Mouse (Mus musculus) frontal cortex, adult (tissue): Measurements from ENCODE around the gene Nemp1.

Experiments used
- ATAC-seq: cut with Nextera tagmentation; 2 replicates; pipeline ENCODE4 v1.9.2; 2017; ENCODE audit warnings: mild to moderate bottlenecking, moderate library complexity, mixed read lengths; ENCODE audit not compliant: low TSS enrichment

The Nemp1 gene

GRCm38 (mm10) chr10:127721671-127722418 is 55.1 kb downstream of the Nemp1 start:
- ATAC-seq: peak; percentile 84

DNA sequence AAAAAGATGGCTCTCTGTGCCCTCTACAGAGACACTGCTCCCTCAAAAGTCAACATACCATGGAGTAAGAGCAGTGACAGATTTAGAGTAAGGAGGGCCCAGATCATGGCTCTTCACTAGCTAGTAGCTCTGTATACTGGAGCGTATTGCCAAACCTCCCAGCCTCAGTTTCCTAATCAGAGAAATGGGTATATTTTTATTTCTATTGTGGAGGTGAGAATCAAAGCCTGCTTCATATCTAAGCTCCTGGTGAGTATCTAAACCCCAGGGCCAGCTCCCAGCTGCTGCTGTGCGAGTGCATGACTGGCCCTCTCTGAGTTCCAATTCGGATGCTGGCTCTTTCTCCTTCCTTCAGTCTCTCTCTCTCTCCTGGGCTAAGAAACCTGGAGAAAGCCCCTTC is 57.5 kb downstream of the Nemp1 start, which contains the start of gene Tac2:
Tac2 (plus strand) TSS at position 301 of the 400 bp plus-strand sequence.
- ATAC-seq: no peak

GRCm38 (mm10) chr10:127725136-127725535 is 58.4 kb downstream of the Nemp1 start:
- no peak for ATAC-seq

GRCm38 (mm10) chr10:127728437-127728836 is 61.7 kb downstream of the Nemp1 start:
- 0 out of 2 replicates have a peak, but pooled peaks have one; percentile 16 for ATAC-seq

DNA sequence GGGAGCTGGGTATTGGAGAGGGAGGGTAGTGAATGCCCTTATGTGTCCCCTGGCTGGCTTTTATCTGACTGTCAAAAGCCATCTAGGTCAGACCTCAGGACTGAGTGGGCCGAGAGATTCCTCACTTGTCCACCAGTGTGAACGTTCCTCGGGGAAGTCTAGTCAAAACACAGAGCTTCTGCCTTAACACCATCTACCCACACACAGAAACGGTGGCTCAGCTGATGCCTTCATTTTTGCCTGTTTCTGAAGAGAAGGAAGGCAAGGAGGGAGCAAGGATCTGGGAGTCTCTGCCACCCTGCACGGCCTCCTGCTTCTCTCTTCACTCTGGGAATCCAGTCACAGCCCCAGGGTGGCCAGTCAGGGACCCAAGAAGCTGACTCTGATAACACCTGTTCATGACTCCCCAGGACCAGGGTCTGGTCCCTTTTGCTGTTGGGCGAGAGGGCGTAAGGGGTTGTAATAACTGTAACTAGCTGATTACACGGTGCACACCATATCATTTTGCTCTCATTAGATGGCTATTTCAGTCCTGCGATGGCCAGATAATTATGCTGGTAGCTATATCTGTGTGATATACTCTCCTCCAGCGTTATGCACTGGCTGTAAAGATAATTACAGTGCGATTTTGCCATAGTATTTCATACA is 63.7 kb downstream of the Nemp1 start:
- ATAC-seq: peak; percentile 79

GRCm38 (mm10) chr10:127730933-127731310 is 64.2 kb downstream of the Nemp1 start:
- ATAC-seq: no peak

GRCm38 (mm10) chr10:127731397-127731796 is 64.7 kb downstream of the Nemp1 start:
- ATAC-seq: no peak

DNA sequence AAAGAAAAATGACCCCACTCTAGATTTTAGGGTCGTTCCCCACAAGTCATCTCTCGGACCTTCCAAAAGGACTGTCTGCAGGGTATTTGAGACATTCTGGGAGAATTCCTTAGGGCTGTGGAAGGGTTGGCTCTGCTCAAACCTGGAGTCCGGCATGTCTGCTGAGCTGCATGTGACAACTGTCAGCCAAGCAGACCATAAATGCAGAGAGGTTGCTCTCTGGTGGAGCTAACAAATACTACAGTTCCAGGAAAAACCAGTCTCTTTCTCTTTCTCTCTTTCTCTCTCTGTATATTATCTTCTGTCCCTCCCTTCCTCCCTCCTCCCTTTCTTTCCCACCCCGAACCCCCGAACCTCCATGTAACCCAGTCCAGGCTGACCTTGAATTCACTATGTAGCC is 67.7 kb downstream of the Nemp1 start:
- peak; percentile 48; the same call in 1 of the 2 replicates for ATAC-seq

- no peak for ATAC-seq
Observed at GRCm38 (mm10) chr10:127736266-127736665, 69.6 kb downstream of the Nemp1 start.

DNA sequence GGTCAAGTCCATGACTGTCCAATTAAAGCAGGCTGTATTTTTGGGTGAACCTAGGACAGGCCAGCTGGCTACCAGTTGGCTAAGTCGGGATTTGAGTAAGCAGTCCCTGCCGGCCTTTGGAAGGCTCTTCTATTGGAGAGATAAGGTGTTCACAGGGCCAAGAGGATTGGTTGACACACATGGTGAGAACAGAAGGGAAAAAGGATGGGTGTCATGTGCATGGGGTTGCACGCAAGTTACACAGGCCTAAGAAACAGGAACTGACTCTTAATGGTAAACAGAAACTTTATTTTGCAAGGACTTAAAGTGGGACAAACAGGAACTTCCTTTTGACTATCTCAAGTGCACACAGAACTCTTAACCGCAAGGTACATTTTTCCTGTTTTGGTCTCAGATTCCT is 70.2 kb downstream of the Nemp1 start:
- no peak for ATAC-seq

DNA sequence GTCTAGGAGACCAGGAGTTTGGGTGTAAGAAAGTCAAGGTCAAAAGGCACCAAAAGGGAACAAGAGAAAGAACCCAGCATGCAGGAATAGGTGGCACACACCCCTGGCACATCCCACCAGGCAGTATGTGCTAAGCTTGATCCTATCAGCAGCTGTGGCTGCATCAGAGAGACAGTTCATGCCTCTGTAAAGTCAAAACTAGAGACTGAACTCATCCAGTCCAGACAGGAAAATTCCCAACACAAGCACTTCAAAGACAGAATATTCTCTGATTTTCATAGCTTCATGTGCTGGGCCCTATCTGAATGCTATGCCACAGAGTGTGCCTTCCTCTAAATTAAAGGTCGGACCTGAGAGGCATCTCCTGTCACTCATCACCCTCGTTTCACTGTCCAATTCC is 70.9 kb downstream of the Nemp1 start:
- ATAC-seq: no peak

DNA sequence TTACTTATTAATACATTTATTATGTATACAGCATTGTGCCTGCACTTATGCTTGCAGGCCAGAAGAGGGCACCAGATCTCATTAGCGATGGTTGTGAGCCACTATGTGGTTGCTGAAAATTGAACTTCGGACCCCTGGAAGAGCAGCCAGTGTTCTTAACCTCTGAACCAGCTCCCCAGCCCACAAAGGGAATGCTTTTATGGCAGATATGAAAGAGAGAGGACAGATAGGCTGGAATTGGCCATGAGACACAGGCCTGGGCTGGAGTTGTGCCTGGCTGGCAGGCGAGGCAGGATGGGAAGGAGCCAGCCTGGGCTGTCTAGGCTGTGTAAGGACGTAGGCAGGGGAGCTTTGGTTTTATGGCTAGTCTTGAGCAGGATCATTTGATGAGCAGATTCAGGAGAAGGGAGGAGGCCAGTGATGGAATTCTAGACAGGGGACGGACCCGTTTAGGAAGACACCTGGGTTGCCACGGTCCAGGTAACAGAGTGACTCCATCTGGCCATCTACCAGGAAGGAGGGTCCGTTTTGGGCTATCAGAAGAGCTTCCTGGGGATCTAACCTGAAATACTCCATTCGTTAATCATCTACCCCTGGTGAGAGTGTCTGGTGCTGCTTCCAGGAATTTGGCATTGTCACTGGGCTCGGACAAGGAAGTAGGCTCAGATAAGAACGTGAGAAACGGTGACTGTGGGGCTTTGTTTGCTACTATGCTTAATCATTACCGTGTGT is 71.6 kb downstream of the Nemp1 start:
- ATAC-seq: no peak

DNA sequence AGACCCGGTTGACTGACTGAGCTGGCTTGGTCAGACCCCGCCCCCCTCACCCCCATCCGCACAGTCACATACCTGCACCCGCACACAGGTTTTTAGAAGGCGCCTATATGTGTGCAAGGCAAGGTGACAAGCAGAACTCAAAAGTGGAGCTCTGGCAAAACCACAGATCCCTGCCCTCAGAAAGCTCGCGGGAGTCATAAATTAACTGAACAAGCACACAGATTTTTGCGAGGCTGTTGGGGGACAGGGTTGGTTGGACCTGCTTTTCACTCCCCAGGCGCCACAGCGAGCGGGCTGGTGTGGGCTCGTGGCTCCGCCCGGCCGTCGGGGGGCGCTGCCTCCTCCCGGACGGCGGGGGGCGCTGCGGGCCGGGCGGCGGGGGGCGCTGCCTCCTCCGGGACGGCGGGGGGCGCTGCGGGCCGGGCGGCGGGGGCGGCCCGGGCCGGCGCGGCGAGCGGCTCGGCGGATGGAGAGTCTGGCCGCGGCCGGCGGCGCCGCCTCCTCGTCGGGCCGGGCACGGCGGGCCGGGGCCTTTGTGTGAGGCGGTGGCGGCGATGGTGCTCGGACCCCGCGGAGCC is 72.5 kb downstream of the Nemp1 start, which contains the start of gene Zbtb39:
Zbtb39 (plus strand) TSS at position 456 of the 578 bp plus-strand sequence.
- ATAC-seq: peak; percentile 81

DNA sequence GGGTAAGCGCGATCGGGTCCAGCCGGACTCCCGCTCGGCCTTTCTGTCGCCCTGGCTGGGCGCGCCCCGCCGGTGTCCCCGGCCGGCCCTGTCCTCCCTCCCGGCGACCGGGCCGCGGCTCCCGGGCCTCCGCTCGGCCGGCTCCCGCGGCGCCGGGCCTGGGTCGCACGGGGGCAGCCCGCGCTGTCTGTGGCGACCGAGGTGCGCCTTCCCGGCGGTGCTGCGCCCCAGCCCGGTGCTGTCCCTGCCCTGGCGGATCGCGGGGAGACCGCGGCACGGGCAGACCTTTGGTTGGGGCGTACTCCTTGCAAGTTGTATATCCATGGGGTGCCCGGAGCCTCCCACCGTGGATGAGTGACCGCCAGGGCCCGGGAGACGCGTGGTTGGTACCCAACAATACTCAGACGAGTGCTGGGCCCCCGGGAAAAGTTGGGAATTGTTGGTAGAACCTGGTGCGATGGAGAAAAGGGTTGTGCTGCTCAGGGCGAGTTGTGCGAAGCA is 73.0 kb downstream of the Nemp1 start:
- no peak; the same call in none of the 2 replicates for ATAC-seq

DNA sequence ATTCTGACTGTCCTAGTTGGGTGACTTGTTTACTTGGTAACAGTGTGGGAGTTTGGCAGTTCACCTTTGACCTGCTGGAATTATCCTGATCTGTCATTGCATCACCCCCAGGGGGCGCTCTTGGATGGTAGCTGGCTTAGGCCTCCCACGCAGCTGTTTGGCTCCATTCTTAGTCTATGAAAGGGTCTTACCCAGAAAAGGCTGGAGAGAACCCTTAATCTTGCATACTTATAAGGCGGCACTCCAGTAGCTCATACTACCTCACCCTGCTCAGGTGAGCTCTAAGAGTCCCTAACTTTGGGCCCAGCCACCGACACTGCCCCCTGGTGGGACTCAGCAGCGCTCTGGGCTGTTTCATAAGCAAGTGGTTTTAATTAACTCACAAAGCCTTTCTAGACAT is 78.0 kb downstream of the Nemp1 start:
- ATAC-seq: no peak

- ATAC-seq: no peak
Observed at GRCm38 (mm10) chr10:127745886-127746285, 79.2 kb downstream of the Nemp1 start.

GRCm38 (mm10) chr10:127747254-127747653 is 80.6 kb downstream of the Nemp1 start:
- ATAC-seq: no peak

GRCm38 (mm10) chr10:127748847-127749612 is 82.3 kb downstream of the Nemp1 start:
- ATAC-seq: no peak

GRCm38 (mm10) chr10:127750136-127750777 is 83.6 kb downstream of the Nemp1 start:
- peak; percentile 47; the same call in 1 of the 2 replicates for ATAC-seq
